Mouse (Mus musculus): ENCODE measurements around the gene Npat. TPM values are rescaled to one million over a fixed set of nuclear protein-coding genes. Genes with fewer than 3 reads are reported as not detected.

Gene Npat
- 4.9 and 5.0 TPM in 2 replicates for polyA plus RNA-seq (2011; ENCODE audit: insufficient read depth, insufficient read length, low replicate concordance, missing spikeins)

DNA sequence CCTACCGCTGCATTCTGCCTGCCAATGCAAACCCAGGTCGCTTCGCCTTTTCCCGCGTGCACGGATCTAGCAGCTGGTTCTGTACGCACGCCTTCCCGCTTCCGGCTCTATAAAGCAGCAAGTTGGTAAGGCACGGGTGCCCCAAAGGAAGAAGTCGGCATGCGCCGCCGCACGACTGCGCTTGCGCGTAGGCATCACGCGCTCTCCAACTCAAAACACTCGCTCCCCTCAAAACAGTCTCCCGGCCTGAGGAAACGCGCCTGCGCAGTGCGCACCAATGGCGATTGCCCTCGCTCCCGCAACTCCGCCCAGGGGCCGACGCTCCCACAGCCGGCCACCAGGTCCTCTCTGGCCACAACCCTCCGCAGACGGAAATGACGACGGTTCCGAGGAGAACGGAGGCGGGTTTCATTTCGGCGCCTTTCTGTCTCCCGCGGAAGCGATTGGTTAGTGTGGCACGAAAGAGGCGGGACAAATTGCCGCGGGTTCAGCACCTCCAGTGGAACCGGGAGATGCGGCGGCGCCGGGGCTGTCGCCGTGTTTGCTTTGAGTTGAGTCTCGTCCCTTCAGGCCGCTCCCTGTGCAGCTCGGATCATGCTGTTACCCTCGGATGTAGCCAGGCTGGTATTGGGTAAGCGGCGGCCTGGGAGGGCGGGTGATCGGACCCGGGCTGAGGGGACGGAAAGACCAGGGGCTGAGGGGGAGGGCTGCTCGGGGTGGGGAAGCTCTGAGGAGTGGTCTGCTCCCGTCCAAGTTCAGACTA is at the start of gene Npat, which contains the start of gene Atm:
Gene Npat (plus strand): TSS at position 490 of the 763 bp plus-strand sequence.
Gene Atm (minus strand): TSS at position 183 of the 763 bp plus-strand sequence.
- WGBS = under 1% methylated on average over 69 of the region's 69 CpGs
- peak within 1 kb of the TSS; percentile 79 for H3K27ac ChIP-seq (ENCODE audit: control insufficient read depth, insufficient read depth, low read depth, low read length, poor library complexity)
- peak within 1 kb of the TSS; percentile 96 for H3K4me3 ChIP-seq (replicated peaks; ENCODE audit: control insufficient read depth, low read depth, low read length)
- TF ChIP-seq CTCF (IDR thresholded peaks at IDR 0.05; ENCODE audit: control insufficient read depth, insufficient read depth, low read length) (peak; percentile 6; the same call in 1 of the 2 replicates), POLR2A (IDR thresholded peaks at IDR 0.05; ENCODE audit: borderline replicate concordance, control insufficient read depth, low read depth, low read length) (peak; percentile 77)
- no peaks in the 10 kb centered on the region for H3K4me1 ChIP-seq (ENCODE audit: control insufficient read depth, insufficient read depth, low read length)

GRCm38 (mm10) chr9:53508053-53508452 is 28.8 kb upstream of the Npat start:
- TF ChIP-seq CTCF (IDR thresholded peaks at IDR 0.05; ENCODE audit: control insufficient read depth, insufficient read depth, low read length) = no peak
- no peak for TF ChIP-seq POLR2A (IDR thresholded peaks at IDR 0.05; ENCODE audit: borderline replicate concordance, control insufficient read depth, low read depth, low read length)
- H3K4me1 ChIP-seq (ENCODE audit: control insufficient read depth, insufficient read depth, low read length) = no peaks in the 10 kb centered on the region
- no peak overlapping the region for H3K27ac ChIP-seq (ENCODE audit: control insufficient read depth, insufficient read depth, low read depth, low read length, poor library complexity)
- 85% methylated on average over 7 of the region's 7 CpGs for WGBS
- H3K4me3 ChIP-seq (replicated peaks; ENCODE audit: control insufficient read depth, low read depth, low read length) = no peak overlapping the region

DNA sequence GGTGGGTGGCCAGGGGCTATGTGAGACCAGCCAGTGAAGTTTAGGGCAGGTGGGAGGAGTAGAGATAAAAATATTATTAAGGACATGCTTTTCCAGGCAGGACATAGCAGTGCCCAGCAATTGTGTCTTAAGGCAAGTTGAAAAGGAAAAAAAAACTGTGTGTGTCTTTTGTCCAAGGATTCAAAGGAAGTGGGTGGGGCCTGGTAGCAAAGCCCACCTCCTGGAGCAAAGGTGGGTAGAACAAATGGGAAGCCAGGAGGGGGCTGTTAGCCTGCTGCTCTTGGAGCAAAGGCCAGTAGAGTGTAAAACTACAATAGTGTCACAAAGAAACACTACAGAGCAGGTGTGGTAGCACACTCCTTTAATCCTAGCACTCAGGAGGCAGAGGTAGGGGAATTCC is 22.8 kb upstream of the Npat start:
- Histone ChIP-seq H3K27ac (ENCODE audit: control insufficient read depth, insufficient read depth, low read depth, low read length, poor library complexity) (no peak overlapping the region), H3K4me3 (replicated peaks; ENCODE audit: control insufficient read depth, low read depth, low read length) (no peak overlapping the region), H3K4me1 (ENCODE audit: control insufficient read depth, insufficient read depth, low read length) (no peaks in the 10 kb centered on the region)
- TF ChIP-seq CTCF (IDR thresholded peaks at IDR 0.05; ENCODE audit: control insufficient read depth, insufficient read depth, low read length) (no peak), POLR2A (IDR thresholded peaks at IDR 0.05; ENCODE audit: borderline replicate concordance, control insufficient read depth, low read depth, low read length) (no peak)

- Histone ChIP-seq H3K4me1 (ENCODE audit: control insufficient read depth, insufficient read depth, low read length) (no peaks in the 10 kb centered on the region), H3K4me3 (replicated peaks; ENCODE audit: control insufficient read depth, low read depth, low read length) (no peak overlapping the region), H3K27ac (ENCODE audit: control insufficient read depth, insufficient read depth, low read depth, low read length, poor library complexity) (no peak overlapping the region)
- 87% methylated on average over 9 of the region's 9 CpGs for WGBS
- TF ChIP-seq CTCF (IDR thresholded peaks at IDR 0.05; ENCODE audit: control insufficient read depth, insufficient read depth, low read length) = no peak
- TF ChIP-seq POLR2A (IDR thresholded peaks at IDR 0.05; ENCODE audit: borderline replicate concordance, control insufficient read depth, low read depth, low read length) = no peak
These were observed 19.4 kb upstream of the Npat start for GRCm38 (mm10) chr9:53517373-53518009.

DNA sequence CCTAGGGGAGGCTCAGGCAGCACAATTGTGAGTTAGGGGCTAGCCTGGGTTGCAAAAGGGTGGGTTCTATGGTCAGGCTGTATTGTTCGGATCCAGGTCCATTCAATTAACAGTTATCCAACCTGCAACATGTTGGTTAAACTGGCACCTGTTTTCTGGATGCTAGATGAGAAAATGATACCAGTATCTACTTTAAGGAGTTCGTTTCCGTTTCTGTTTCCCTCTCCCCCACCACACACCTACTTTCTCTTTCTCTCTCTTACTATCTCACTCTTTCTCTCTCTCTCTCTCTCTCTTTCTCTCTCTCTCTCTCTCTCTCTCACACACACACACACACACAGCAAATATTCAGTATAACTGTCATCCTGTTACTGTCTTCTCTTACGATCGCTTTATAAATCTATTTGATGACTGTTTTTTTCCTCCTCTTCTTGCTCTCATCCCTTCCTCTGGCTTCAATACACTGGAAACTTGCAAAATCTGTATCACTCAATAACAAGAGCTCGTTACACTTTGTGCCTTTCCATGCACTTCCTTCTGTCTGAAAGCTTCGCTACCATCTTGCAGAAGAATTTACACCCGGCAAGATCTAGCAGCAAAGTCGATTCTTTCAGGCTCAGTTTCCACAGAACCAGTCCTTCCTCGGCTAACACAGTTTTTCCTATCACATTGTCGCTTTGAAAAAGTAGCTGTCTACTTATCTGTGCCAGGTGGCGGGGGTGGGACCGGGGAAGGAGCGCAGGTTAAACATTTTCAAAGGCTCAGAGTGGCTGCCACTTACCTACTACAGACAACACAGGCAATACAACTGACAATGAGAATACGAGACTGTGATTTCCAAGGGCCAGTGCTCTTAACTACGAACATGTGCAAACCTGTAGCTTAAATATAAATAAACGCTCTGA is 1.2 kb upstream of the Npat start:
- no peaks in the 10 kb centered on the region for H3K4me1 ChIP-seq (ENCODE audit: control insufficient read depth, insufficient read depth, low read length)
- WGBS = 4% methylated on average over 17 of the region's 17 CpGs
- peak overlapping the region; percentile 93 for H3K4me3 ChIP-seq (replicated peaks; ENCODE audit: control insufficient read depth, low read depth, low read length)
- TF ChIP-seq CTCF (IDR thresholded peaks at IDR 0.05; ENCODE audit: control insufficient read depth, insufficient read depth, low read length) = no peak
- no peak for TF ChIP-seq POLR2A (IDR thresholded peaks at IDR 0.05; ENCODE audit: borderline replicate concordance, control insufficient read depth, low read depth, low read length)
- H3K27ac ChIP-seq (ENCODE audit: control insufficient read depth, insufficient read depth, low read depth, low read length, poor library complexity) = no peak overlapping the region; the same call in 1 of the 2 replicates

GRCm38 (mm10) chr9:53537336-53537965 is 604 bp downstream of the Npat start:
- H3K27ac ChIP-seq (ENCODE audit: control insufficient read depth, insufficient read depth, low read depth, low read length, poor library complexity) = peak overlapping the region; percentile 79; the same call in 1 of the 2 replicates

GRCm38 (mm10) chr9:53570662-53571061 is 33.8 kb downstream of the Npat start:
- Histone ChIP-seq H3K4me3 (replicated peaks; ENCODE audit: control insufficient read depth, low read depth, low read length) (no peak overlapping the region), H3K27ac (ENCODE audit: control insufficient read depth, insufficient read depth, low read depth, low read length, poor library complexity) (no peak overlapping the region), H3K4me1 (ENCODE audit: control insufficient read depth, insufficient read depth, low read length) (no peaks in the 10 kb centered on the region)
- WGBS = 92% methylated on average over 6 of the region's 6 CpGs
- TF ChIP-seq CTCF (IDR thresholded peaks at IDR 0.05; ENCODE audit: control insufficient read depth, insufficient read depth, low read length) (no peak), POLR2A (IDR thresholded peaks at IDR 0.05; ENCODE audit: borderline replicate concordance, control insufficient read depth, low read depth, low read length) (no peak)

More at GRCm38 (mm10) chr9:53537336-53537965, 604 bp downstream of the Npat start:
- TF ChIP-seq CTCF (IDR thresholded peaks at IDR 0.05; ENCODE audit: control insufficient read depth, insufficient read depth, low read length) (no peak), POLR2A (IDR thresholded peaks at IDR 0.05; ENCODE audit: borderline replicate concordance, control insufficient read depth, low read depth, low read length) (no peak)
- WGBS = under 1% methylated on average over 34 of the region's 34 CpGs
- peak overlapping the region; percentile 96 for H3K4me3 ChIP-seq (replicated peaks; ENCODE audit: control insufficient read depth, low read depth, low read length)
- H3K4me1 ChIP-seq (ENCODE audit: control insufficient read depth, insufficient read depth, low read length) = no peaks in the 10 kb centered on the region
